Mouse (Mus musculus): ENCODE measurements around the gene Gm4307. TPM values are rescaled to one million over a fixed set of nuclear protein-coding genes. Genes with fewer than 3 reads are reported as not detected.

Gene Gm4307
- polyA plus RNA-seq, 1 experiment from 2014 or later, result not detected

Other genes starting within 250 kb of the Gm4307 start
- gene Gm4301, start 25.7 kb upstream of the Gm4307 start, polyA plus RNA-seq (2015; fragmentation: Nextera tagmentation; extraction: Ambion mirVana), result not detected in 2 replicates
- not detected in 2 replicates for gene Gm4302, start 20.5 kb upstream of the Gm4307 start, polyA plus RNA-seq (2015; fragmentation: Nextera tagmentation; extraction: Ambion mirVana)
- gene Gm4303, start 15.4 kb upstream of the Gm4307 start, polyA plus RNA-seq (2015; fragmentation: Nextera tagmentation; extraction: Ambion mirVana), result not detected in 2 replicates
- gene Gm4305, start 10.2 kb upstream of the Gm4307 start, polyA plus RNA-seq (2015; fragmentation: Nextera tagmentation; extraction: Ambion mirVana), result not detected in 2 replicates
- gene Gm4312, start 21.2 kb downstream of the Gm4307 start, polyA plus RNA-seq (2015; fragmentation: Nextera tagmentation; extraction: Ambion mirVana), result not detected in 2 replicates
- 9.0 and 11.3 TPM in 2 replicates for gene Tmtc3, start 126.0 kb downstream of the Gm4307 start, polyA plus RNA-seq (2015; fragmentation: Nextera tagmentation; extraction: Ambion mirVana)
- 5.8 and 6.3 TPM in 2 replicates for gene Cep290, start 126.2 kb downstream of the Gm4307 start, polyA plus RNA-seq (2015; fragmentation: Nextera tagmentation; extraction: Ambion mirVana)
- 14.4 and 17.8 TPM in 2 replicates for gene 4930430F08Rik, start 229.1 kb downstream of the Gm4307 start, polyA plus RNA-seq (2015; fragmentation: Nextera tagmentation; extraction: Ambion mirVana)
- gene 1700017N19Rik, start 229.1 kb downstream of the Gm4307 start, polyA plus RNA-seq (2015; fragmentation: Nextera tagmentation; extraction: Ambion mirVana), result 0.19 TPM in 1 of 2 replicates, not detected in the other